Mouse (Mus musculus) kidney, embryonic 16.5 days (tissue): ENCODE measurements around the gene Tmprss4. TPM values are rescaled to one million over a fixed set of nuclear protein-coding genes. Genes with fewer than 3 reads are reported as not detected.

Source experiments
- ATAC-seq: fragments of 200-750 bp; cut with Nextera tagmentation; 2 replicates; pipeline ENCODE4 v1.8.0; 2017; ENCODE audit warnings: moderate TSS enrichment; ENCODE audit not compliant: low FRiP score, low TSS enrichment
- H3K27ac ChIP-seq: fragments of 300-500 bp; sonication (generic); 2 replicates; pipeline ENCODE4 v1.5.1; 2014; ENCODE audit warnings: low read length
- H3K27me3 ChIP-seq: fragments of 300-500 bp; sonication (generic); 2 replicates; pipeline ENCODE4 v1.6.1; 2014; ENCODE audit warnings: low read length, control low read depth, mixed read lengths; ENCODE audit not compliant: insufficient read depth
- H3K36me3 ChIP-seq: fragments of 300-500 bp; sonication (generic); 2 replicates; pipeline ENCODE4 v1.6.1; 2014; ENCODE audit warnings: low read length, control low read depth, mixed read lengths; ENCODE audit not compliant: insufficient read depth
- H3K4me1 ChIP-seq: fragments of 300-500 bp; sonication (generic); 2 replicates; pipeline ENCODE4 v1.6.1; 2014; ENCODE audit warnings: low read length, control low read depth, mixed read lengths; ENCODE audit not compliant: insufficient read depth
- H3K4me2 ChIP-seq: fragments of 300-500 bp; sonication (generic); replicated peaks from 2 replicates; pipeline ENCODE4 v1.6.1; 2014; ENCODE audit warnings: low read depth, low read length
- H3K4me3 ChIP-seq: fragments of 300-500 bp; sonication (generic); 2 replicates; pipeline ENCODE4 v1.5.1; 2014; ENCODE audit warnings: mild to moderate bottlenecking, low read length
- H3K9ac ChIP-seq: fragments of 300-500 bp; sonication (generic); replicated peaks from 2 replicates; pipeline ENCODE4 v1.6.1; 2014; ENCODE audit warnings: low read length
- H3K9me3 ChIP-seq: fragments of 300-500 bp; sonication (generic); 2 replicates; pipeline ENCODE4 v1.6.1; 2016; ENCODE audit warnings: low read length, control low read depth
- WGBS: fragments of 180-500 bp; shearing (Covaris S2); extraction: QIAGEN DNeasy Blood & Tissue Kit; methylation state at CpG from one replicate; pipeline ENCODE4 v1.1.7; 2014; 5-methylcytosine and 5-hydroxymethylcytosine counted together
- polyA plus RNA-seq: library from polyadenylated mRNA; unstranded; fragments of >200 nt; fragmentation: Nextera tagmentation; extraction: Ambion mirVana; gene quantifications from 2 replicates; pipeline ENCODE4 v1.2.1, GENCODE M21; 2015

Tmprss4 gene
- polyA plus RNA-seq, 1 experiment from 2014 or later, result 0.61 TPM

GRCm38 (mm10) chr9:45235668-45236227, 31.9 kb upstream of the Tmprss4 start:
- Histone ChIP-seq H3K27ac (peak overlapping the region; percentile 7; the same call in 1 of the 2 replicates), H3K4me3 (no peak overlapping the region), H3K9ac (no peak overlapping the region), H3K4me1 (no peaks in the 10 kb centered on the region), H3K4me2 (no peak overlapping the region), H3K9me3 (no peaks in the 10 kb centered on the region; the same call in 1 of the 2 replicates), H3K36me3 (no peaks in the 10 kb centered on the region), H3K27me3 (no peaks in the 10 kb centered on the region)
- ATAC-seq, result no peak
- 31% methylated on average over 6 of the region's 6 CpGs for WGBS

- no peak overlapping the region for H3K4me2 ChIP-seq
- WGBS, result 68% methylated on average over 8 of the region's 8 CpGs
- no peaks in the 10 kb centered on the region for H3K36me3 ChIP-seq
- no peak overlapping the region for H3K4me3 ChIP-seq
- H3K9ac ChIP-seq, result no peak overlapping the region
- ATAC-seq, result no peak
- H3K27me3 ChIP-seq, result no peaks in the 10 kb centered on the region
- H3K9me3 ChIP-seq, result no peaks in the 10 kb centered on the region
- H3K4me1 ChIP-seq, result no peaks in the 10 kb centered on the region
- no peak overlapping the region for H3K27ac ChIP-seq
Measured at GRCm38 (mm10) chr9:45229359-45229758, 25.5 kb upstream of the Tmprss4 start.

GRCm38 (mm10) chr9:45221567-45221966, 17.7 kb upstream of the Tmprss4 start:
- Histone ChIP-seq H3K4me1 (no peaks in the 10 kb centered on the region), H3K4me2 (no peak overlapping the region), H3K27ac (no peak overlapping the region), H3K4me3 (no peak overlapping the region), H3K9me3 (no peaks in the 10 kb centered on the region), H3K27me3 (no peaks in the 10 kb centered on the region), H3K36me3 (no peaks in the 10 kb centered on the region), H3K9ac (no peak overlapping the region)
- 0 out of 2 replicates have a peak, but pooled peaks have one; percentile 35 for ATAC-seq
- WGBS, result 12% methylated on average over 6 of the region's 6 CpGs

GRCm38 (mm10) chr9:45219644-45220043, 15.8 kb upstream of the Tmprss4 start:
- H3K4me2 ChIP-seq, result no peak overlapping the region
- no peak overlapping the region for H3K9ac ChIP-seq
- ATAC-seq, result no peak
- WGBS, result 85% methylated on average over 3 of the region's 3 CpGs
- H3K4me1 ChIP-seq, result no peaks in the 10 kb centered on the region
- no peaks in the 10 kb centered on the region for H3K27me3 ChIP-seq
- no peaks in the 10 kb centered on the region for H3K9me3 ChIP-seq
- no peaks in the 10 kb centered on the region for H3K36me3 ChIP-seq
- H3K27ac ChIP-seq, result no peak overlapping the region
- H3K4me3 ChIP-seq, result no peak overlapping the region

GRCm38 (mm10) chr9:45215526-45216179, 11.8 kb upstream of the Tmprss4 start:
- Histone ChIP-seq H3K4me3 (no peak overlapping the region), H3K4me1 (no peaks in the 10 kb centered on the region), H3K9ac (no peak overlapping the region), H3K36me3 (no peaks in the 10 kb centered on the region), H3K27me3 (no peaks in the 10 kb centered on the region), H3K27ac (no peak overlapping the region), H3K4me2 (no peak overlapping the region), H3K9me3 (no peaks in the 10 kb centered on the region)
- WGBS, result 69% methylated on average over 11 of the region's 11 CpGs
- ATAC-seq, result no peak

- 0 out of 2 replicates have a peak, but pooled peaks have one; percentile 54 for ATAC-seq
- whole genome bisulfite sequencing, result 40% methylated on average over 6 of the region's 6 CpGs
- Histone ChIP-seq H3K4me1 (no peaks in the 10 kb centered on the region), H3K9me3 (no peaks in the 10 kb centered on the region), H3K27ac (no peak overlapping the region), H3K36me3 (no peaks in the 10 kb centered on the region), H3K4me3 (no peak overlapping the region), H3K27me3 (no peaks in the 10 kb centered on the region), H3K9ac (no peak overlapping the region), H3K4me2 (no peak overlapping the region)
Measured at GRCm38 (mm10) chr9:45212001-45212400, 8.1 kb upstream of the Tmprss4 start.

GRCm38 (mm10) chr9:45207015-45207743, 3.3 kb upstream of the Tmprss4 start:
- Histone ChIP-seq H3K27ac (no peak overlapping the region), H3K4me2 (no peak overlapping the region), H3K36me3 (no peaks in the 10 kb centered on the region), H3K9me3 (no peaks in the 10 kb centered on the region), H3K27me3 (no peaks in the 10 kb centered on the region), H3K4me3 (no peak overlapping the region), H3K4me1 (peaks cover 6% of the 10 kb centered on the region), H3K9ac (no peak overlapping the region)
- 57% methylated on average over 7 of the region's 7 CpGs for WGBS
- ATAC-seq, result no peak

- no peak overlapping the region for H3K4me2 ChIP-seq
- H3K9ac ChIP-seq, result no peak overlapping the region
- 56% methylated on average over 4 of the region's 4 CpGs for WGBS
- H3K27ac ChIP-seq, result no peak overlapping the region
- H3K4me1 ChIP-seq, result peaks cover 6% of the 10 kb centered on the region
- H3K9me3 ChIP-seq, result no peaks in the 10 kb centered on the region
- H3K36me3 ChIP-seq, result no peaks in the 10 kb centered on the region
- H3K4me3 ChIP-seq, result no peak overlapping the region
- no peak for ATAC-seq
- H3K27me3 ChIP-seq, result no peaks in the 10 kb centered on the region
Measured at GRCm38 (mm10) chr9:45206121-45206520, 2.2 kb upstream of the Tmprss4 start.

GRCm38 (mm10) chr9:45205143-45205542, 1.3 kb upstream of the Tmprss4 start:
- no peak overlapping the region for H3K4me3 ChIP-seq
- no peaks in the 10 kb centered on the region for H3K36me3 ChIP-seq
- no peaks in the 10 kb centered on the region for H3K27me3 ChIP-seq
- H3K4me1 ChIP-seq, result peaks cover 6% of the 10 kb centered on the region
- 0 out of 2 replicates have a peak overlapping the region, but pooled peaks have one; percentile 18 for H3K27ac ChIP-seq
- no peaks in the 10 kb centered on the region for H3K9me3 ChIP-seq
- WGBS, result 55% methylated on average over 5 of the region's 5 CpGs
- 0 out of 2 replicates have a peak overlapping the region, but pooled peaks have one; percentile 7 for H3K9ac ChIP-seq
- H3K4me2 ChIP-seq, result no peak overlapping the region
- peak; percentile 62 for ATAC-seq
